Mouse (Mus musculus): ENCODE measurements around the gene Kalrn. TPM values are rescaled to one million over a fixed set of nuclear protein-coding genes. Genes with fewer than 3 reads are reported as not detected.

Kalrn gene
- total RNA-seq, 1 experiment from 2014 or later, result 6.8 TPM

- ATAC-seq (replicated peaks in 1 of 2; ENCODE audit: insufficient read depth in 1 of 2, low FRiP score in 2 of 2, low TSS enrichment in 1 of 2, low read depth in 1 of 2, poor library complexity in 2 of 2, severe bottlenecking in 2 of 2), result peak; percentile 44 to 56; a peak in 3 of 4 replicates
Observed at GRCm38 (mm10) chr16:33936885-33937284, 636.4 kb downstream of the Kalrn start.

DNA sequence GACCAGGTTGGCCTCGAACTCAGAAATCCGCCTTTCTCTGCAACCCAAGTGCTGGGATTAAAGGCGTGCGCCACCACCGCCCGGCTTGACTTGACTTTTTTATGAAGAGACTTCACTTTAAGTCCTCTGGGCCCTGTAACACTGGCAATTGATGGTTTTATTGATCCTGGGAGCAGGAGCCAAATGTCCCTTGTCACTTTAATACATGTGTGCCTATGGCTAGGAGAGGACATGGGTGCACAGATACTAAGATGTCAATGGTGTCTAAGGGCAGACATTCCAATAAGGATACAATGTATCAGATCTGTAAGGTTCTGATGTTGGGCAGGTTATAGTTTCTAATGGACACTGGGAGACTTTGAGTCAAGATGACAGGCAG, 637.9 kb downstream of the Kalrn start:
- ATAC-seq (replicated peaks in 1 of 2; ENCODE audit: insufficient read depth in 1 of 2, low FRiP score in 2 of 2, low TSS enrichment in 1 of 2, low read depth in 1 of 2, poor library complexity in 2 of 2, severe bottlenecking in 2 of 2), result no peak

DNA sequence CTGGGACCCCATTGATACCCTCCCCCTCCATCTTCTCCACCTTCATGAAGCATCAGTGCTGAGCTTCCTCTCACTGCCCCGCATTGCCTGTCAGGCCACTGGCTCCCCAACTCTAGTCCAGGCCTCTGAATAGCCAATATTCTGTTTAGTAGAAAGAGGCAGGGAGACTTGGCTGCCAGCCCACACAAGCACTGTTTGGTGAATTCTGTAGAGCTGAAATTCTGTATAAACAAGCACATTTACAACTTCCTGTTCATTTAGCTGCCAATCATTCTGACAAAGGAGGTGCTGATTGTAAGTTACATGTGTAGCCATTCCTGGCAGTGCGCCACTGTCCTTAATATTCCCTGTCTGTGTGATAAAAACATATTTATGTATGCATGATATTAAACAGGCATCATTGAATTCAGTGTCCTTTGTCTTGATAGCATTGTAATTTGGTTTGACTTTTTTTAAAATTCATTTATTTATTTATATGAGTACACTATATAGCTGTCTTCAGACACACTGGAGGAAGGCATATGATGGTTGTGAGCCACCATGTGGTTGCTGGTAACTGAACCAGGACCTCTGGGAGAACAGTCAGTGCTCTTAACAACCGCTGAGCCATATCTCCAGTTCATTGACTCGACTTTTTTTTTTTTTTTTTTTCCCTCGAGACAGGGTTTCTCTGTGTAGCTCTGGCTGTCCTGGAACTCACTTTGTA, 638.5 kb downstream of the Kalrn start:
- no peak for ATAC-seq (replicated peaks in 1 of 2; ENCODE audit: insufficient read depth in 1 of 2, low FRiP score in 2 of 2, low TSS enrichment in 1 of 2, low read depth in 1 of 2, poor library complexity in 2 of 2, severe bottlenecking in 2 of 2)

DNA sequence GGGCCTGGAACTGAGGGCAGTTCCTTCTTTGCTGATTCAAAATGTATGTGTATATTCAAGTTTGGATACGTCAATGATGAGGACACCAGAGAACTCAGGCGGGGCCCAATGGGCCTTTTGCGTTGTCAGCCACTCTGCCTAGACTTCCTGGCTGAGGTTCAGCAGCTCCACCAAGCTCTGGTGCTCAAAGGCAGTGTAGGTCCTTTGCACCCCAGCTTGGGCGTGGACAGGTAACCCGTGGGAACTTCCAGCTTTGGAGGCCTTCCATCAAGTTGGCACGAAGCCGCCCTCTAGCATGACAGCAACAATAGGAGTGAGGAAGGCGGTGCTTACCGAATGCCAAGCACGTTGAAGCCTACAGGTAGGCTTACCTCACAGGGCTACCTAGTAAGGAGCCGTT, 639.9 kb downstream of the Kalrn start:
- no peak for ATAC-seq (replicated peaks in 1 of 2; ENCODE audit: insufficient read depth in 1 of 2, low FRiP score in 2 of 2, low TSS enrichment in 1 of 2, low read depth in 1 of 2, poor library complexity in 2 of 2, severe bottlenecking in 2 of 2)

GRCm38 (mm10) chr16:33932126-33932525, 641.2 kb downstream of the Kalrn start:
- ATAC-seq (replicated peaks in 1 of 2; ENCODE audit: insufficient read depth in 1 of 2, low FRiP score in 2 of 2, low TSS enrichment in 1 of 2, low read depth in 1 of 2, poor library complexity in 2 of 2, severe bottlenecking in 2 of 2), result no peak

- no peak for ATAC-seq (replicated peaks in 1 of 2; ENCODE audit: insufficient read depth in 1 of 2, low FRiP score in 2 of 2, low TSS enrichment in 1 of 2, low read depth in 1 of 2, poor library complexity in 2 of 2, severe bottlenecking in 2 of 2)
Observed at GRCm38 (mm10) chr16:33931682-33932081, 641.6 kb downstream of the Kalrn start.

GRCm38 (mm10) chr16:33930785-33931184, 642.5 kb downstream of the Kalrn start:
- ATAC-seq (replicated peaks in 1 of 2; ENCODE audit: insufficient read depth in 1 of 2, low FRiP score in 2 of 2, low TSS enrichment in 1 of 2, low read depth in 1 of 2, poor library complexity in 2 of 2, severe bottlenecking in 2 of 2), result no peak

DNA sequence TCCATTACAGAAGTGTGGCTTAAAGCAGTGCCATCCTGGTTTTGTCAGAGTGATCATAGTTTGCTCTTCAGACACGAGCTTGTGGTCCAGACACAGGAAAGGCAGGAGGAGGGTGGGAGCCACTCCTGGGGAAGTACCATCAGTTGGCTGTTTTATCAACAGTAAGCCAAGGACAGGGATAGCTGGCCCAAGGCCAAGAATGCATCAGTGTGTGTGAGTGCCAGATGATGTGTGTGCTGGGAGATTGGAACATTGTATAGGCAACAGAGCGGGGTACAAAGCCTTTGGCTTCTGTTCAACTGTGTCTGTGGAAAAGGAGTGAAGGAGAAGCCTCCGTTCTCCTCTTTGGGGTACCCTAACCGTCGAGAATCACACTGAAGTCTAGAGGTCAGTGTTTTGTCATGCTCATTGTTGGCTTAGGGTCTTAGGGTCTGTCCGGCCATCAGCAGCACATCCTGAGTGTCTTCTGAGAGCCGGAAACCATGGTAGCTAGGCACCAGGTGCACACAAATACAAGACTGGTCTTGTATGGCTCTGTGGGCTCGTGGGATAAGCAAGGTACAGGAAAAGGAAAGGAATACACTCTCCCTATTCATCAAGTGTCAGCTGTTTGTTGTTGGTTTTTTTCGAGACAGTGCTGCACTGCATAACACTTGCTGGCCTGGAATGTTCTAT, 644.4 kb downstream of the Kalrn start:
- ATAC-seq (replicated peaks in 1 of 2; ENCODE audit: insufficient read depth in 1 of 2, low FRiP score in 2 of 2, low TSS enrichment in 1 of 2, low read depth in 1 of 2, poor library complexity in 2 of 2, severe bottlenecking in 2 of 2), result no peak

GRCm38 (mm10) chr16:33927263-33927824, 646.0 kb downstream of the Kalrn start:
- ATAC-seq (replicated peaks in 1 of 2; ENCODE audit: insufficient read depth in 1 of 2, low FRiP score in 2 of 2, low TSS enrichment in 1 of 2, low read depth in 1 of 2, poor library complexity in 2 of 2, severe bottlenecking in 2 of 2), result no peak

- no peak for ATAC-seq (replicated peaks in 1 of 2; ENCODE audit: insufficient read depth in 1 of 2, low FRiP score in 2 of 2, low TSS enrichment in 1 of 2, low read depth in 1 of 2, poor library complexity in 2 of 2, severe bottlenecking in 2 of 2)
Observed at GRCm38 (mm10) chr16:33923758-33924157, 649.6 kb downstream of the Kalrn start.

DNA sequence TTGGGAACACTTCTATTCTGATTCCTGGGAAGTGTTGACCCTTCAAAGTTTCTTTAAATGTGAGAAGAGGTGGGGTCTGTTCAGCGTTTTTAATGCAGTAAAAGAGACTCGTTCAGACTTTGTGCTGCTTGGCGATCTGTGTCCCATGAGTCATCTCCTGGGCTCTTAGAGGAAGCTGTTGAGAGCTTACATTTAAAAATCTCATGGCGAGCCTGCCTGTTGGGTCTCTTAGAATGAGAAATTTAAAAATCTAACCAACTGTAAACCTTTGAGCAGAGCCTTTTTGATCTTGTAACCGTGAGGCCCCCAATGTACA, 650.4 kb downstream of the Kalrn start:
- no peak for ATAC-seq (replicated peaks in 1 of 2; ENCODE audit: insufficient read depth in 1 of 2, low FRiP score in 2 of 2, low TSS enrichment in 1 of 2, low read depth in 1 of 2, poor library complexity in 2 of 2, severe bottlenecking in 2 of 2)

DNA sequence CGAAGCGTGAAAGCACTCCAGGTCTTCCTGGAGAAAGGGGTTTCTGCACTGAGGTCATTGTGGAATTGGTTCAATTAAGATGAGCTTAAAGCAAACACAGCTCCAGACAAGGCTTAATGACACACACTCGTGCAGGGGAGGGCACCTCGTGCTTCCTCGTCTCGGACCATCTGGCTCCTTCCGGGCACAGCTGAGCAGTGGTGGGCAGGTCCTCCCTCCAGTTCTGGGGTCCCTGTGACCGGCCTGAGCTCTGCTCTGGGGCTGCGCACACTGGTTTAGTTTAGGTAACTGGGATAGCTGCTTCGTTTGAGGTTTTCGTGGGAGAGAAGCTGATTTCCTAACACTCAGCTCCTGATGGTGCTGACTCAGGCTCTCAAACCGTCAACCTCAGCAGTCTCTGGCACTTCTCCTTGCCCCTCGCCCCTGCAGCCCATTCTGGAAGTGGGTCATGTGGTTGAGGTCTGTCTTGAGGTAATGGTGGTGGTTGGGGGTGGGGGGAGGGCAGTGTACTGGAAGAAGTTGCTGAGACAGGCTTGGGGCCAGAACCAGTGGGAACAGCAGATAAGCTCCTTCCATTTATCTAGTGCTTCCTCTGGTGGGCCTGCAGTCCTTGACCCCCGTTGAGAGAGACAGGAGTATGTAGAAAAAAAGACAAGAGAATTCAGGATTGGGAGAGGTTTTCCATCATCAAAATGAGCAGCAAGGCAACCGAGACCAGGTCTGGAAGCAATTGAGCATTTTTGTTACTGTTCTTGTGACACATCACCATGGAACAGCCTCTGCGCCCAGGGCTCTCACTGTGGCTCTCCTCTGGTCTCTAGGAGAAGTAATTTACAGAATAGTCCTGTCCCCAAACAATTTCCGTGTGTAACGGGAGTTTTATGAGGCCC, 651.0 kb downstream of the Kalrn start:
- ATAC-seq (replicated peaks in 1 of 2; ENCODE audit: insufficient read depth in 1 of 2, low FRiP score in 2 of 2, low TSS enrichment in 1 of 2, low read depth in 1 of 2, poor library complexity in 2 of 2, severe bottlenecking in 2 of 2), result peak; percentile 87 to 89

DNA sequence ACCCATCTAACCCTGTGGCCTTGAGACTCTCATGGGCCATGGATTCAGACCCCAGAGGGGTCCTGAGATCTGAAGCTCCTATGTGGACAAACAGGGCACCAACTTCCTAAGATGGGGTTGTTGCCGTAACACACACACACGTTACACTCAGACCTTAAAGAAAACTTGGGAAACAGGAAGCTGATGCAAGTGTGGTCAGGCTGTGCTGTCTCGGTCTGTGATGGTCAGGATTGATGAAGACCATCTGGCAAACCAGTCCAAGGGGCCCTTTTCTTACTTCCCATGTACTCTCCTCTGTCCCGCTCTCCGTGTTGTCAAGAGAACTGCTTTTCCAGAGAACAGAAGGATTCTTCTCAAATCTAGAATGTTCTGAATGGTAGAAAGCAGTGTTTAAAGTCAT, 651.8 kb downstream of the Kalrn start:
- peak; percentile 16 to 30; a peak in 1 of 4 replicates for ATAC-seq (replicated peaks in 1 of 2; ENCODE audit: insufficient read depth in 1 of 2, low FRiP score in 2 of 2, low TSS enrichment in 1 of 2, low read depth in 1 of 2, poor library complexity in 2 of 2, severe bottlenecking in 2 of 2)

Other genes starting within 250 kb of the Kalrn start
- not detected in 2 replicates for gene Ropn1, start 76.4 kb upstream of the Kalrn start, total RNA-seq (2017)
- gene Ccdc14, start 117.1 kb upstream of the Kalrn start, total RNA-seq (2017), result 11.4 and 16.5 TPM in 2 replicates
- 21.1 and 22.6 TPM in 2 replicates for gene Mylk, start 171.7 kb upstream of the Kalrn start, total RNA-seq (2017)

Measured in hematopoietic stem cell, adult 5-6 weeks (primary cell).